Comparison of ENCODE assay signal across 10 mouse cellular contexts in the genomic region with DNA sequence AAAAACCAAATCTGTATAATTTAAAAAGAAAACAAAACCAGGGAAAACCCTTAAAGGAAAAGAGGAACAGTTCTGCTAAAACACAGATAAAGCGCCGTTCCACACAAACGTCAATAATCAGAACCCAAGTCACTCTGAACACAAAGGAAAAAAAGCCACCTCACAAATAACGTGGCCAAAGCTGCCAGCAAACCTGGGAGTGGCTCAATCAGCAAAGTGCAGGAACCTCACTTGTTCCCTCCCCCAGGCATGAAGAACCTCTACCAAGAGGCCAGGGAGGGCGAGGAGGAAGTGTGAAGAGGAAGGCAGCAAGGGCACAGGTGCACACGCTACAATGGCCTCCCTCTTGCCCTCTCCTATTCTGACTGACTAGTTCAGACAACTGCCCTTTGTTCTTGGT. TPM values are rescaled to one million over a fixed set of nuclear protein-coding genes. Genes with fewer than 3 reads are reported as not detected.
DNase-seq lines count a peak whose midpoint lies in the region; ATAC-seq lines count a peak whose summit lies in the region.
"Had no signal": no experiment of that assay in that cellular context is flagged by ENCODE, and none has a peak within 500 bp of the region (broad histone marks: within the 10 kb centered on the region; RNA-seq: fewer than 3 reads in every experiment).

No protein-coding gene starts in this region.

- no peaks in the 10 kb centered on the region for H3K9me3 ChIP-seq in liver, embryonic 12.5 days (replicated peaks)
- H3K9me3 ChIP-seq in forebrain, embryonic 14.5 days (replicated peaks; ENCODE audit: control insufficient read depth, low read length) = no peaks in the 10 kb centered on the region
- H3K9me3 ChIP-seq: heart, embryonic 12.5 days had no signal

- H3K27ac ChIP-seq in liver, embryonic 12.5 days = peak overlapping the region; percentile 33
- no peak overlapping the region for H3K27ac ChIP-seq in forebrain, embryonic 14.5 days (ENCODE audit: low read depth, low read length)

- H3K4me3 ChIP-seq in liver, embryonic 12.5 days = no peak overlapping the region
- H3K4me3 ChIP-seq in forebrain, embryonic 14.5 days (ENCODE audit: low read depth, low read length) = no peak overlapping the region
- H3K4me3 ChIP-seq: heart, embryonic 12.5 days had no signal

- no peak overlapping the region for H3K9ac ChIP-seq in liver, embryonic 12.5 days
- H3K9ac ChIP-seq in forebrain, embryonic 14.5 days (ENCODE audit: low read length) = no peak overlapping the region
- H3K9ac ChIP-seq: heart, embryonic 12.5 days had no signal

- 24% methylated on average over 6 of the region's 6 CpGs for WGBS in liver, embryonic 12.5 days (ENCODE audit: insufficient replicate concordance)
- WGBS in forebrain, embryonic 14.5 days = 90% methylated on average over 6 of the region's 6 CpGs

- no peak overlapping the region for H3K4me2 ChIP-seq in liver, embryonic 12.5 days
- no peak overlapping the region for H3K4me2 ChIP-seq in forebrain, embryonic 14.5 days (ENCODE audit: low read length)
- H3K4me2 ChIP-seq: heart, embryonic 12.5 days had no signal

- peaks cover 35% of the 10 kb centered on the region for H3K4me1 ChIP-seq in liver, embryonic 12.5 days
- no peaks in the 10 kb centered on the region for H3K4me1 ChIP-seq in forebrain, embryonic 14.5 days (ENCODE audit: control insufficient read depth, insufficient read depth, low read length)

- DNase-seq in spleen, postnatal 36 days (ENCODE audit: low spot score in 2 of 2) = peak; percentile 51
- DNase-seq in spleen, postnatal 14 days (ENCODE audit: low spot score in 2 of 2) = no peak
- DNase-seq in right cerebral cortex, postnatal 36 days (ENCODE audit: low spot score in 2 of 2) = no peak
- DNase-seq in adipocyte (ENCODE audit: low spot score) = no peak
- no peak for DNase-seq in forebrain, embryonic 14.5 days (ENCODE audit: low spot score)
- DNase-seq in heart, adult 9 months (ENCODE audit: low spot score in 2 of 2) = no peak
- DNase-seq: cerebellum, adult 2 months had no signal

- ATAC-seq in liver, embryonic 12.5 days = peak; percentile 78
- ATAC-seq in megakaryocyte progenitor cell, adult 5-6 weeks (replicated peaks; ENCODE audit: poor library complexity) = peak; percentile 92
- ATAC-seq in forebrain, embryonic 14.5 days = no peak

- H3K27me3 ChIP-seq in liver, embryonic 12.5 days (replicated peaks) = no peaks in the 10 kb centered on the region
- H3K27me3 ChIP-seq in forebrain, embryonic 14.5 days (replicated peaks; ENCODE audit: control insufficient read depth, insufficient read depth, low read length) = no peaks in the 10 kb centered on the region
- H3K27me3 ChIP-seq: heart, embryonic 12.5 days had no signal

- peaks cover 64% of the 10 kb centered on the region for H3K36me3 ChIP-seq in liver, embryonic 12.5 days
- H3K36me3 ChIP-seq in forebrain, embryonic 14.5 days (ENCODE audit: control insufficient read depth, insufficient read depth, low read length) = peaks cover 58% of the 10 kb centered on the region

RNA-seq across cellular contexts. Expression of a gene that starts 26.4 kb away (rescaled TPM):
- polyA plus RNA-seq in liver, embryonic 12.5 days (2016; fragmentation: Nextera tagmentation; extraction: Ambion mirVana) = 0.81 and 0.93 TPM in 2 replicates
- total RNA-seq in megakaryocyte progenitor cell, adult 5-6 weeks (2015) = not detected in 2 replicates
- not detected in 2 replicates for total RNA-seq in megakaryocyte progenitor cell, adult 5-6 weeks (2017)
- 0.14 and 0.33 TPM in 2 replicates for polyA plus RNA-seq in forebrain, embryonic 14.5 days (2014; fragmentation: Nextera tagmentation; extraction: Ambion mirVana)

RNA-seq across cellular contexts. Expression of a gene that starts 44.3 kb away (rescaled TPM):
- 42.0 and 42.4 TPM in 2 replicates for polyA plus RNA-seq in liver, embryonic 12.5 days (2016; fragmentation: Nextera tagmentation; extraction: Ambion mirVana)
- total RNA-seq in megakaryocyte progenitor cell, adult 5-6 weeks (2015) = 79.1 and 89.1 TPM in 2 replicates
- 33.0 and 33.2 TPM in 2 replicates for total RNA-seq in megakaryocyte progenitor cell, adult 5-6 weeks (2017)
- 19.9 and 22.3 TPM in 2 replicates for polyA plus RNA-seq in forebrain, embryonic 14.5 days (2014; fragmentation: Nextera tagmentation; extraction: Ambion mirVana)

Comparison
In these comparisons a context has a peak if more than half of its experiments do, and no peak if none do; other contexts are left out.
1. DNase-seq: peak in spleen, postnatal 36 days (2 of 2); none in spleen, postnatal 14 days (0 of 2), right cerebral cortex, postnatal 36 days (0 of 2), adipocyte (single experiment), forebrain, embryonic 14.5 days (single experiment) and heart, adult 9 months (0 of 2).